Mouse (Mus musculus) heart, postnatal 0 days (tissue): ENCODE measurements around the gene Pon3. TPM values are rescaled to one million over a fixed set of nuclear protein-coding genes. Genes with fewer than 3 reads are reported as not detected.

Source experiments
- ATAC-seq: fragments of 200-750 bp; cut with Nextera tagmentation; 2 replicates; pipeline ENCODE4 v1.8.0; 2017; ENCODE audit warnings: low read depth, moderate number of reproducible peaks, moderate library complexity; ENCODE audit not compliant: insufficient read depth
- DNase-seq: peaks from one replicate; pipeline ENCODE4 v3.0.0-alpha.2; 2016; ENCODE audit warnings: low spot score
- H3K27ac ChIP-seq: fragments of 300-500 bp; sonication (generic); 2 replicates; pipeline ENCODE4 v1.5.1; 2014; ENCODE audit warnings: low read depth, mild to moderate bottlenecking
- H3K27me3 ChIP-seq: fragments of 300-500 bp; sonication (generic); 2 replicates; pipeline ENCODE4 v1.6.1; 2014; ENCODE audit warnings: low read length, mixed read lengths; ENCODE audit not compliant: control insufficient read depth, insufficient read depth
- H3K36me3 ChIP-seq: fragments of 300-500 bp; sonication (generic); replicated peaks from 2 replicates; pipeline ENCODE4 v1.6.1; 2014; ENCODE audit warnings: low read length, mixed read lengths; ENCODE audit not compliant: control insufficient read depth, insufficient read depth
- H3K4me1 ChIP-seq: fragments of 300-500 bp; sonication (generic); 2 replicates; pipeline ENCODE4 v1.6.1; 2014; ENCODE audit warnings: antibody characterized with exemption; ENCODE audit not compliant: control insufficient read depth, insufficient read depth
- H3K4me2 ChIP-seq: fragments of 300-500 bp; sonication (generic); 2 replicates; pipeline ENCODE4 v1.6.1; 2014; ENCODE audit warnings: low read depth, mild to moderate bottlenecking, low read length, moderate library complexity
- H3K4me3 ChIP-seq: fragments of 300-500 bp; sonication (generic); 2 replicates; pipeline ENCODE4 v1.5.1; 2014; ENCODE audit warnings: low read depth, low read length
- H3K9ac ChIP-seq: fragments of 300-500 bp; sonication (generic); replicated peaks from 2 replicates; pipeline ENCODE4 v1.6.1; 2014; ENCODE audit warnings: low read depth, low read length, mixed read lengths
- H3K9me3 ChIP-seq: fragments of 300-500 bp; sonication (generic); replicated peaks from 2 replicates; pipeline ENCODE4 v1.6.1; 2016; ENCODE audit warnings: low read length; ENCODE audit not compliant: control insufficient read depth
- CTCF ChIP-seq: IDR thresholded peaks from 2 replicates; pipeline ENCODE4 v1.5.1; 2016; ENCODE audit warnings: antibody characterized with exemption, control low read depth, low read depth
- EP300 ChIP-seq: IDR thresholded peaks from 2 replicates; pipeline ENCODE4 v1.6.1; 2016; ENCODE audit warnings: antibody characterized with exemption, low read depth
- WGBS: fragments of 180-500 bp; shearing (Covaris S2); extraction: QIAGEN DNeasy Blood & Tissue Kit; methylation state at CpG from one replicate; pipeline ENCODE4 v1.1.7; 2014; 5-methylcytosine and 5-hydroxymethylcytosine counted together
- polyA plus RNA-seq: library from polyadenylated mRNA; unstranded; fragments of >200 nt; fragmentation: Nextera tagmentation; extraction: Ambion mirVana; gene quantifications from 2 replicates; pipeline ENCODE4 v1.2.1, GENCODE M21; 2015
- total RNA-seq: library from RNA; depleted of rRNA; stranded (reverse); fragments of >200 nt; gene quantifications from 2 replicates; pipeline ENCODE4 v1.2.3, GENCODE M21; 2014; ENCODE audit warnings: low replicate concordance

The Pon3 gene
- total and polyA plus RNA-seq, 2 experiments from 2014 or later, result 50.0 to 51.8 TPM

DNA sequence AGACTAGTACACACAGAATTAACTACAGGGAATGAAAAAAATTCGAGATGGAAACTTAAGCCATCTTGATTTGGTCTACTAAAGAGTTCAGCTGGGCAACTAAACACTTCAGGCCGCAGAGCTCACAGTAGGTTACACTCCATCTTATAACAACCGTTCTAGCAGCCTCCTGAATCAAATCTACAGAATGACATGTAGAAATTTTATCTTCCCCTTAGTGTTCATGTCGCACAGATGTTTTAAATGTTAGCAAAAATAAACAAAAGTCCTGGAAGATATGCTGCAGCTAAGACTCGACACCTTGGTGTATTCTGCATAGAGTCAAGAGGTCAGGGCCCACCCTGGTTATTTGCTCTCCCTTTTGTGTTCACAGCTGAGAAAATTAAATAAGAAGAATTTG, 31.8 kb upstream of the Pon3 start:
- Histone ChIP-seq H3K4me1 (no peaks in the 10 kb centered on the region), H3K27me3 (no peaks in the 10 kb centered on the region)
- 70% methylated on average over 5 of the region's 5 CpGs for WGBS

DNA sequence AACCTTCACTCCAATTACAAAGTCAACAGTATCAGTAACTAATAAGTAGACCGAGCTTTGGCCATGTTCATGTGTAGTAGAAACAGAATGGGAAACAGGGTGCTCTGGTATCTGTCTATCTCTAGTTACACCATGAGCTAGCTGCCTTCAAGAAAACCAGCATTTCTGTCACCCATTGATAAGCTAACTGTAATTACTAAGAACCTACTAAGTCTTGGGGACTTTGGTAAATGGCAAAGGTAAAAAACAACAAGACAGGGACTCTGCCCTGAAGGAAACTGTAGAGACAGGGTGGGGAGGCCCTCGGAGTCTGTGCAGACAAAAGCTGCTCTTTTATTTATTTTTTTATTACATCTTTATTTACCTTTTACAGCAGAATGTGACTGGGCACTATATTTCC, 31.3 kb upstream of the Pon3 start:
- no peaks in the 10 kb centered on the region for H3K27me3 ChIP-seq
- no peaks in the 10 kb centered on the region for H3K9me3 ChIP-seq
- H3K4me3 ChIP-seq, result no peak overlapping the region
- no peak for DNase-seq
- no peak overlapping the region for H3K27ac ChIP-seq
- no peak for ATAC-seq
- no peak for TF ChIP-seq EP300
- TF ChIP-seq CTCF, result no peak
- WGBS, result 90% methylated on average over 2 of the region's 2 CpGs
- no peak overlapping the region for H3K4me2 ChIP-seq
- no peak overlapping the region for H3K9ac ChIP-seq
- no peaks in the 10 kb centered on the region for H3K4me1 ChIP-seq
- peaks cover 20% of the 10 kb centered on the region; the same call in 1 of the 2 replicates for H3K36me3 ChIP-seq

More for the DNA sequence above, 31.8 kb upstream of the Pon3 start:
- no peak for ATAC-seq
- H3K9ac ChIP-seq, result no peak overlapping the region
- H3K4me2 ChIP-seq, result no peak overlapping the region
- no peak for TF ChIP-seq CTCF
- no peak for TF ChIP-seq EP300
- peaks cover 22% of the 10 kb centered on the region; the same call in 1 of the 2 replicates for H3K36me3 ChIP-seq
- no peak overlapping the region for H3K27ac ChIP-seq
- no peaks in the 10 kb centered on the region for H3K9me3 ChIP-seq
- DNase-seq, result no peak
- H3K4me3 ChIP-seq, result no peak overlapping the region

DNA sequence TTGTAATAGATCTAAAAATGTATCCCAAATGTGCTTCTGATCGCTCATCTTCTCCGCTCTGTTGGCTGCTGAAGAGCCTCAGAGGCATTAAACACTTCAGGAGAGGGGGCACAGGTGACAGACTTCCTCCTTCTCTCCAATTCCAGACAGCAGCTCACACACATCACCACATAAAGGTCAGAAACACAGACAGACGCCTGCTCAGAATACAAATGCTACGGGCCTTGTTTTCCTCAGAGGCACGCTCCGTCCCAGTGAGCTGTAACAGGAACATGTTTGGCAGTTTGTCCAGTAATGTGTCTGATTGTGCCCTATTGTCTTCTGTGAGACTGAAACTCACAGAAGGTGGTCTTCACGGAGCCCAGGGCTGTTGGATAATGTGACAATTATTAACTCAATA, 26.3 kb upstream of the Pon3 start:
- no peak overlapping the region for H3K4me2 ChIP-seq
- 74% methylated on average over 7 of the region's 7 CpGs for WGBS
- H3K27me3 ChIP-seq, result no peaks in the 10 kb centered on the region
- no peaks in the 10 kb centered on the region for H3K9me3 ChIP-seq
- no peaks in the 10 kb centered on the region for H3K4me1 ChIP-seq
- no peak for ATAC-seq
- H3K27ac ChIP-seq, result no peak overlapping the region
- H3K36me3 ChIP-seq, result peaks cover 3% of the 10 kb centered on the region; the same call in 1 of the 2 replicates
- no peak for DNase-seq
- no peak overlapping the region for H3K9ac ChIP-seq
- TF ChIP-seq EP300 (no peak), CTCF (no peak)
- H3K4me3 ChIP-seq, result no peak overlapping the region

DNA sequence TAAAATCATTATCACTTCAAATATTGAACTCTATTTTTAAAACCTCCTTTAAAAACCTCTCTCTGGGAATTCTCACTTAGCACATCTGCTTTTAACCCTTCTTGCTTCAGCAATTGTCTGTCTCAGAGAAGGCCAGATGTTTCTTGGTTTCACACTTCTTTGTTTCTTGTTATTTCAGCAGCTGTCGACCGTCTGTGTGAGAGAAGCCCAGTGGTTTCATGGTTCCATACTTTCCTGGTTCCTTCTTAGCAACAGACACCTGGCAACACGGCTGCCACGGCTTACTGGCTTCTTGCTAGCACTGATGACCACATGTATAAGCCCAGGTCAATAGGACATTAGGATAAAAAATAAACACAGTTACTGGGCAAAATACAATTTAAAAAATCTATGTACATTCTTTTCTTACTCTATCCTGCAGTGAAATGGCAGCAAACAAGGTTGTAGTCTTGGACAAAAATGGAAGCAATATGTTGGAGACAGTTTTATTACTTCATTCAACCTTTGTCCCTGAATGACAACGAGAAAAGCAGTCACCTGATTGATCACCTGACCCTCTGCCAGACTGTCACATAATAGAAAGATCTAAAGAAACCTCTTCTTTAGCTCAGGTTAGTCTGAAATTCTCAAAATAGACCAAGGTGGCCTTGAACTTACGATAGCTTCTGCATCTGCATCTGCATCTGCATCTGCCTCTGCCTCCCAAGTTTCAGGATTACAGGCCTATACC, 24.7 kb upstream of the Pon3 start:
- 70% methylated on average over 6 of the region's 6 CpGs for WGBS
- no peak overlapping the region for H3K4me3 ChIP-seq
- H3K4me1 ChIP-seq, result no peaks in the 10 kb centered on the region
- H3K4me2 ChIP-seq, result no peak overlapping the region
- H3K27ac ChIP-seq, result no peak overlapping the region
- DNase-seq, result no peak
- no peaks in the 10 kb centered on the region for H3K9me3 ChIP-seq
- H3K36me3 ChIP-seq, result peaks cover 20% of the 10 kb centered on the region
- ATAC-seq, result no peak
- no peaks in the 10 kb centered on the region for H3K27me3 ChIP-seq
- no peak for TF ChIP-seq CTCF
- no peak for TF ChIP-seq EP300
- no peak overlapping the region for H3K9ac ChIP-seq

DNA sequence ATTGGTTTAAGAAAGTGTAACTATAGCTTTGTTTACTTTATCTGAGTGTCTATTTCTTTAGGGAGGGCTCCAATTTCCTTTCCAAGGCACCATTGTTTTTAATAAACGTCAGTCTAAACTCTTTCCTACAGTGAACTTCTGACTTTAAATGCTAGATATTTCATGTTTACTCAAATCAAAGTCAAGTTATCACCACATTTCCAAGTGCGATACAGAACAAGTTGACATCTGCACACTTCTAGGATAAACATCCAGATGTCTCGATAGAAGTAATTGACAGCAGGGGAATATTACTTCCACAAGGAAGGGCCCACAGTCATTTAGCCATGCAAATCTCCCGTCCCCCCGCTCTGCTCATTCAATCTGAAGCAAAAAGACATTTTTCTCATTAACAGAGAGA, 21.9 kb upstream of the Pon3 start:
- H3K27ac ChIP-seq, result no peak overlapping the region
- no peaks in the 10 kb centered on the region for H3K9me3 ChIP-seq
- H3K27me3 ChIP-seq, result no peaks in the 10 kb centered on the region
- H3K36me3 ChIP-seq, result peaks cover 31% of the 10 kb centered on the region
- H3K9ac ChIP-seq, result no peak overlapping the region
- 71% methylated on average over 5 of the region's 5 CpGs for WGBS
- TF ChIP-seq EP300, result no peak
- TF ChIP-seq CTCF, result no peak
- H3K4me2 ChIP-seq, result no peak overlapping the region
- H3K4me3 ChIP-seq, result no peak overlapping the region
- H3K4me1 ChIP-seq, result no peaks in the 10 kb centered on the region
- ATAC-seq, result no peak
- no peak for DNase-seq

DNA sequence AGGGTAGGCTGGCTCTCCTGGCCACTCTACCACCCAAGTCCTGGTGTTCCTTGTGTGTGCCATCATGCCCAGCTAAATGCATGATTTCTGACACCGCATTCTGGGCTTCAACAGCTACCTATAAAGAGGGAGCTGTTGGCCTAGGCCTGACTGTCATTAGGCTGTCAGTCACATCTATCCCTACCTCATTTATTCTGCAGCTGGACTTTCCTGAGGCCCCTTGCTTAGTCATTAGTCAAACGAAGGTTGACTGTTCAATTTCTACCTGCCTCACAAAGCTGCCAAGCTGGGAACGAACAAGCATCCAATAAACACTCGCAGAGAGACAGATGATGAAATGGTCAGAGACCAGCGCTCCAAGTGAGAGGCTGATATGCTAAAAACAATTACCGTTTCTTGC, 13.6 kb upstream of the Pon3 start:
- 88% methylated on average over 6 of the region's 6 CpGs for WGBS
- DNase-seq, result no peak
- ATAC-seq, result no peak
- Histone ChIP-seq H3K27ac (no peak overlapping the region), H3K9me3 (no peaks in the 10 kb centered on the region), H3K9ac (no peak overlapping the region), H3K27me3 (no peaks in the 10 kb centered on the region), H3K36me3 (peaks cover 63% of the 10 kb centered on the region), H3K4me3 (no peak overlapping the region), H3K4me2 (no peak overlapping the region), H3K4me1 (no peaks in the 10 kb centered on the region)
- no peak for TF ChIP-seq CTCF
- TF ChIP-seq EP300, result no peak
